Mouse (Mus musculus): Measurements from ENCODE around the gene Tmem130. TPM values are rescaled to one million over a fixed set of nuclear protein-coding genes. Genes with fewer than 3 reads are reported as not detected.

Gene Tmem130
- polyA plus RNA-seq, 1 experiment from 2014 or later: 0.14 TPM

DNA sequence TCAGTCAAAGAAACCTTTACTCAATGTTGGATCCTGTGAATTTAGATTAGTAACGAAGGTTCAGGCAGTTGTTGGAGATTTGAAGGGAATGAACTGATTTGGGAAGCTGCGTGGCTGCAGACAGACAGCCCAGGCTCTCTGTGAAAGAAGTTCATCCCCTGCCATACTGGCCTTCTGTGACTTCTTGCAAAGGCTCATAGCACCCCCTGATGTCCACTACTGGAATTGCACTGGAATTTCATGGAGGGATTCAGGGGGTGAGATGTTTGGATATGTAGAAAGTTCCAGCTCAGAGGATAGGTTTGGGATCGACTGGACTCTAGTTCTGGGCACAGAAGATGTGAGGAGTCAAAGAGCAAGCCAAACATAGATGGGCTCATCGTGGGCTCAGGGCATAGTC is 27.7 kb downstream of the Tmem130 start:
- Histone ChIP-seq H3K36me3 (no peaks in the 10 kb centered on the region), H3K4me3 (replicated peaks) (no peak overlapping the region), H3K27ac (no peak overlapping the region), H3K4me2 (no peak overlapping the region), H3K27me3 (peaks cover 8% of the 10 kb centered on the region; the same call in 1 of the 2 replicates), H3K4me1 (replicated peaks) (no peaks in the 10 kb centered on the region), H3K9me3 (no peaks in the 10 kb centered on the region), H3K9ac (replicated peaks) (no peak overlapping the region)
- WGBS: 32% methylated on average over 4 of the region's 4 CpGs
- ATAC-seq (ENCODE audit: insufficient number of reproducible peaks, insufficient read depth, low FRiP score, low TSS enrichment, low read depth): no peak

- 83% methylated on average over 8 of the region's 8 CpGs for WGBS
- H3K4me1 ChIP-seq (replicated peaks): no peaks in the 10 kb centered on the region
Observed at GRCm38 (mm10) chr5:144729216-144729615, 32.4 kb downstream of the Tmem130 start.

GRCm38 (mm10) chr5:144728237-144728636 is 33.4 kb downstream of the Tmem130 start:
- H3K4me2 ChIP-seq: no peak overlapping the region
- H3K4me3 ChIP-seq (replicated peaks): no peak overlapping the region
- no peak for ATAC-seq (ENCODE audit: insufficient number of reproducible peaks, insufficient read depth, low FRiP score, low TSS enrichment, low read depth)
- H3K27me3 ChIP-seq: peaks cover 12% of the 10 kb centered on the region
- no peaks in the 10 kb centered on the region for H3K9me3 ChIP-seq
- no peaks in the 10 kb centered on the region for H3K36me3 ChIP-seq
- H3K4me1 ChIP-seq (replicated peaks): no peaks in the 10 kb centered on the region
- no peak overlapping the region for H3K9ac ChIP-seq (replicated peaks)
- no peak overlapping the region for H3K27ac ChIP-seq
- WGBS: 43% methylated on average over 5 of the region's 5 CpGs

More at GRCm38 (mm10) chr5:144729216-144729615, 32.4 kb downstream of the Tmem130 start:
- H3K4me2 ChIP-seq: no peak overlapping the region
- H3K36me3 ChIP-seq: no peaks in the 10 kb centered on the region
- H3K27me3 ChIP-seq: peaks cover 12% of the 10 kb centered on the region
- H3K9me3 ChIP-seq: no peaks in the 10 kb centered on the region
- H3K4me3 ChIP-seq (replicated peaks): no peak overlapping the region
- H3K27ac ChIP-seq: no peak overlapping the region
- H3K9ac ChIP-seq (replicated peaks): no peak overlapping the region
- no peak for ATAC-seq (ENCODE audit: insufficient number of reproducible peaks, insufficient read depth, low FRiP score, low TSS enrichment, low read depth)

DNA sequence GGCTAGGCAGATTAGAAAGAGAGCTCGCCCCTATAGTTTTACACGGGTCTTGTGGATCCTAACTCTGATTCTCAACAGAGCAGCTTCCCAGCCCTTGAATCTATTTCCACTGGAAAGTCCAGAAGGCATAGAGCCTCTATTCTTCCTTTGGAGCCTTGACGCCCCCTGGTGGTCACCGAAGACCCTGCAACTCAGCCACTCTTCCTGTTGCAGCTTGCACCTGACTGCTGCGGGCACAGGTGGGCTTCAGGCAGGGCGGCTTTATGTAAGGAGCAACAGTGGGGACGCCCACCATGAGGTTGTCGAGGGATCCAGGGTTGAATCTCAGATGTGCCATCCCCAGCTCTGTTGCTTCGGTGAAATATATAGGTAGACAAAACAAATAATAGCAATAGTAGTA is 34.5 kb downstream of the Tmem130 start:
- no peaks in the 10 kb centered on the region for H3K36me3 ChIP-seq
- WGBS: 11% methylated on average over 9 of the region's 9 CpGs
- no peak for ATAC-seq (ENCODE audit: insufficient number of reproducible peaks, insufficient read depth, low FRiP score, low TSS enrichment, low read depth)
- no peaks in the 10 kb centered on the region for H3K4me1 ChIP-seq (replicated peaks)
- no peak overlapping the region for H3K4me2 ChIP-seq
- no peak overlapping the region for H3K4me3 ChIP-seq (replicated peaks)
- H3K9me3 ChIP-seq: no peaks in the 10 kb centered on the region
- H3K27ac ChIP-seq: no peak overlapping the region
- peaks cover 12% of the 10 kb centered on the region for H3K27me3 ChIP-seq
- H3K9ac ChIP-seq (replicated peaks): no peak overlapping the region

DNA sequence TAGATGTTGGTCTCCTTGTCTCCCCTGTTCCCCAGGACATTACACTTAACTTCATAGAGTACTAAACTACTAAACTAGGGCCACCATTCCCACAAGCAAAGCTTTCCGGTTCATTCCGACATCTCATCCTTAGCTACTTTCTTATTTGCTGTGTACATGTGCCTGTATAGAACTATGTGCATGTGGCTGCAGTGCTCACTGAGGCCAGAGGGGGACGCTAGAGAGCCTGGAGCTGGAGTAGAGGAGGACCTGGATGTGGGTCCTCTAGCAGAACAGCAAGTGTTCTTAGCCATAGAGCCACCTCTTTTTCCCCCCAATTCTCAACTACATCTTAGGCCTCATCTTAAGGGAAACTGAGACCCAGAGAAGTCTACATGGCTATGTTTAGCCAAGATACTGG is 36.1 kb downstream of the Tmem130 start:
- 85% methylated on average over 3 of the region's 3 CpGs for WGBS
- no peak overlapping the region for H3K4me3 ChIP-seq (replicated peaks)
- no peak overlapping the region for H3K27ac ChIP-seq

DNA sequence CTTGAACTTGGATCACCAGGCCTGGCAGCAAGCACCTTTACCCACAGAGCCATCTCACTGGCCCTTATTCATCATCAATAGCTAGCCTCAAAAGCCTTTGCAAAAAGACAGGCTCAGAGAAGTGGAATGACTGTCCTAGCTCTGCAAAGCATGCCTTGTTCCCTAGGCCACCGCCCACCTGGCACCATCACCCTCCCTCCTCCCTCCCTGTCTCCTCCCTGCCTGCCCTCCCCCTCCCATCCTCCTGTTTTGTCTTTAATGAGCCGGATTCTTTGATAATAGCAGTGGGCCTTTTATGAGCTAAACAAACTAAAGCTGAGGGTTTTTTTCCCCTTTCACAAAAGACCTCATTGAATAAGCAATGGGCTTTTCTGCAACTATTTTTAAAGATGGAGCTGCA is 36.7 kb downstream of the Tmem130 start:
- Histone ChIP-seq H3K4me3 (replicated peaks) (no peak overlapping the region), H3K36me3 (no peaks in the 10 kb centered on the region), H3K27ac (no peak overlapping the region), H3K9ac (replicated peaks) (no peak overlapping the region), H3K4me1 (replicated peaks) (no peaks in the 10 kb centered on the region), H3K27me3 (peaks cover 12% of the 10 kb centered on the region), H3K9me3 (no peaks in the 10 kb centered on the region), H3K4me2 (no peak overlapping the region)
- 36% methylated on average over 2 of the region's 2 CpGs for WGBS
- no peak for ATAC-seq (ENCODE audit: insufficient number of reproducible peaks, insufficient read depth, low FRiP score, low TSS enrichment, low read depth)

More for the DNA sequence above, 36.1 kb downstream of the Tmem130 start:
- no peak for ATAC-seq (ENCODE audit: insufficient number of reproducible peaks, insufficient read depth, low FRiP score, low TSS enrichment, low read depth)
- Histone ChIP-seq H3K4me2 (no peak overlapping the region), H3K27me3 (peaks cover 12% of the 10 kb centered on the region), H3K4me1 (replicated peaks) (no peaks in the 10 kb centered on the region), H3K9me3 (no peaks in the 10 kb centered on the region), H3K36me3 (no peaks in the 10 kb centered on the region), H3K9ac (replicated peaks) (no peak overlapping the region)

DNA sequence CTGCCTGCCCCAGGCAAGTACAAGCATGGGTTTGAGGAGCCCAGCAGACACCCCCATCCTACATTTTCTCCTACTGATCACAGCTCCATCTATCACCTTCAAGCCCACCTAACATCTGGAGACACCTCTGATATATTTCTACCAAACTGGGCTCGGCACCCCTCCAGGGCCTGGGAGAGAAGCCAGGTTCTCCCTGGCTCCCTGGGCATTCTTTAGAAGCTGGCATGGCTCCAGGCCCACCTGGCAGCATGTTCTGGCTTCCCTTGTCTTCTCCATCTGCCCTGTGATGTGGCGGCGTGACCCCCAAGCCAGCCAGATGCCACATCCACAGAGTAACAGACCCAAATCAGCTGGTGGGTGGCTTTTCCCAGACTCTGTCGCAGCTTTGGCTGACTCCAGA is 41.3 kb downstream of the Tmem130 start:
- Histone ChIP-seq H3K4me1 (replicated peaks) (no peaks in the 10 kb centered on the region), H3K9ac (replicated peaks) (no peak overlapping the region), H3K4me2 (no peak overlapping the region), H3K4me3 (replicated peaks) (no peak overlapping the region), H3K9me3 (no peaks in the 10 kb centered on the region), H3K27ac (no peak overlapping the region), H3K27me3 (no peaks in the 10 kb centered on the region), H3K36me3 (no peaks in the 10 kb centered on the region)
- 64% methylated on average over 4 of the region's 4 CpGs for WGBS
- ATAC-seq (ENCODE audit: insufficient number of reproducible peaks, insufficient read depth, low FRiP score, low TSS enrichment, low read depth): no peak

DNA sequence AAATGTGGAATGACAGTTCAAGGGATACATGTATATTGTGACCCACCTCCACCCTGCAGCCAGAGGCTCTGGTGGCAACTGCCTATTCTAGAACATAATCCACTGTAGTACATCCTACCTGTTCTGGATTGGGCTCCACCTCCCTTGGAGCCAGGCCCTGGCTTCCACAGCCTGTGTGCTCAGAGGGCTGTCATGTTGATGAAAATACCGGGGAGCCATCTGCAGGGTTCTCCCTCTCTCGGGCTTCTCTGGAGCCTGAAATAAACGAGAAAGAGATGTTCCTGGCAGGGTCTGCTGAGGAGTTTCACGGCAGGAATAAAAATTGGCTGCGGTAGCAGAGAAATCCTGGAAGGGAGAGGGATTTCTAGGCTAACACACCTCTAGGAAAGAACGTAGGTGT is 41.8 kb downstream of the Tmem130 start:
- no peaks in the 10 kb centered on the region for H3K36me3 ChIP-seq
- no peak for ATAC-seq (ENCODE audit: insufficient number of reproducible peaks, insufficient read depth, low FRiP score, low TSS enrichment, low read depth)
- no peak overlapping the region for H3K4me3 ChIP-seq (replicated peaks)
- no peaks in the 10 kb centered on the region for H3K27me3 ChIP-seq
- H3K27ac ChIP-seq: no peak overlapping the region
- no peak overlapping the region for H3K9ac ChIP-seq (replicated peaks)
- H3K4me1 ChIP-seq (replicated peaks): no peaks in the 10 kb centered on the region
- 59% methylated on average over 6 of the region's 6 CpGs for WGBS
- H3K4me2 ChIP-seq: no peak overlapping the region
- H3K9me3 ChIP-seq: no peaks in the 10 kb centered on the region

DNA sequence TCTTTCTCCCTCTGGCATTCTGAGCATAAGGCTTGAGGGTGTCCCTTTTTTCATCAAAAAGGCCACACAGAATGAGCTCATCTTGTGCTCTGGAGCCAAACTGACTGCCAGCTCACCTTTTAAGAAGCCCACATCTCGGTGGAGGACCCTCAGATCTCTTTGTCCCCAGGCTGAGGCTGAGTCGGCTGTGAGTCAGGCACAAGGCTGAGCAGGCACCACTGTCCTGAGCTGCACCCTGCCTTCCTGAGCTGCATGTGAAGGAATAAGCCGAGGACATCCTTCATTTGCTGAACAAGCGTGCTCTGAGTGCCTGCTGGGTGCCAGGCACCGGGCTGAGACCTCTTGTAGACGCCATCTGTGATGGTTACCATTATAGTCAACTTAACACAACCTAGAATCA is 44.4 kb downstream of the Tmem130 start:
- peaks cover 4% of the 10 kb centered on the region; the same call in 1 of the 2 replicates for H3K4me1 ChIP-seq (replicated peaks)
- H3K36me3 ChIP-seq: no peaks in the 10 kb centered on the region
- no peak overlapping the region for H3K9ac ChIP-seq (replicated peaks)
- no peaks in the 10 kb centered on the region for H3K9me3 ChIP-seq
- H3K27ac ChIP-seq: no peak overlapping the region
- H3K27me3 ChIP-seq: no peaks in the 10 kb centered on the region
- no peak for ATAC-seq (ENCODE audit: insufficient number of reproducible peaks, insufficient read depth, low FRiP score, low TSS enrichment, low read depth)
- H3K4me3 ChIP-seq (replicated peaks): no peak overlapping the region
- no peak overlapping the region for H3K4me2 ChIP-seq
- WGBS: 74% methylated on average over 6 of the region's 6 CpGs

- H3K4me3 ChIP-seq (replicated peaks): no peak overlapping the region
- H3K9me3 ChIP-seq: no peaks in the 10 kb centered on the region
- no peak overlapping the region for H3K27ac ChIP-seq
- H3K4me1 ChIP-seq (replicated peaks): peaks cover 4% of the 10 kb centered on the region; the same call in 1 of the 2 replicates
- H3K27me3 ChIP-seq: no peaks in the 10 kb centered on the region
- H3K36me3 ChIP-seq: no peaks in the 10 kb centered on the region
- H3K4me2 ChIP-seq: no peak overlapping the region
- no peak overlapping the region for H3K9ac ChIP-seq (replicated peaks)
- 84% methylated on average over 10 of the region's 10 CpGs for WGBS
- no peak for ATAC-seq (ENCODE audit: insufficient number of reproducible peaks, insufficient read depth, low FRiP score, low TSS enrichment, low read depth)
Observed at GRCm38 (mm10) chr5:144713371-144713770, 48.2 kb downstream of the Tmem130 start.

DNA sequence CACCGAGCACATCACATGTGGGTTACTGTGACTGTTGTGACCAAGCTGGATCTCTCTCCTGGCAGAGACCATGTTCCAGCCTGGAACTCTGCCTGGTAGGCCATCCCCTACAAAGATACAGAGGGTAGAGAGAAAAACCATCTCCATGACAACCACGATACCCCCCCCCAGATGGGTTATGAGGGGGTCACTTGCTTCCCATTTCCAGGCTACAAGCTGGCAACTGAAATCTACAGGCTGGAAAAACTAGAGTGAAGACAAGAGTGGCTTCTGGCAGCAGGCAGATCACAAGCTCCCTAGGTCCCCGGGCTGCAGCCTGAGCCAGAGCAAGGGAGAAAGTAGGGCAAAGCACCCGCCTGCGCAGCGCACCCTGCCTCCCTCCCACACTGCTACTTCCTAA is 54.0 kb downstream of the Tmem130 start:
- no peak for ATAC-seq (ENCODE audit: insufficient number of reproducible peaks, insufficient read depth, low FRiP score, low TSS enrichment, low read depth)
- WGBS: 91% methylated on average over 6 of the region's 6 CpGs

More for the DNA sequence above, 54.0 kb downstream of the Tmem130 start:
- Histone ChIP-seq H3K4me1 (replicated peaks) (peaks cover 2% of the 10 kb centered on the region; the same call in 1 of the 2 replicates), H3K9me3 (no peaks in the 10 kb centered on the region), H3K4me2 (no peak overlapping the region), H3K27ac (no peak overlapping the region), H3K27me3 (no peaks in the 10 kb centered on the region), H3K4me3 (replicated peaks) (no peak overlapping the region), H3K36me3 (no peaks in the 10 kb centered on the region), H3K9ac (replicated peaks) (no peak overlapping the region)

Measured in limb, embryonic 12.5 days (tissue).